Mouse (Mus musculus) gastrocnemius, postnatal 36 days (tissue): ENCODE measurements at regions not wholly inside any gene's neighbourhood (a gene's known extent, or its start where the extent isn't known, plus 50 kb on each side); places are given as distances from the start of the nearest gene placed in this dataset.
"Not testable (repeated sequence)": the region's sequence is repeated elsewhere in the genome, so short reads cannot be mapped to it uniquely, and the experiment has no call there.

ENCODE experiments used
- DNase-seq, 2 experiments: peaks; one replicate each; pipeline ENCODE4 v3.0.0; 2022
- intact Hi-C: fragments of 180-260 bp; cut with DNase I; formaldehyde crosslinking; loops from one replicate; pipeline ENCODE4 v1.15.1; 2025

DNA sequence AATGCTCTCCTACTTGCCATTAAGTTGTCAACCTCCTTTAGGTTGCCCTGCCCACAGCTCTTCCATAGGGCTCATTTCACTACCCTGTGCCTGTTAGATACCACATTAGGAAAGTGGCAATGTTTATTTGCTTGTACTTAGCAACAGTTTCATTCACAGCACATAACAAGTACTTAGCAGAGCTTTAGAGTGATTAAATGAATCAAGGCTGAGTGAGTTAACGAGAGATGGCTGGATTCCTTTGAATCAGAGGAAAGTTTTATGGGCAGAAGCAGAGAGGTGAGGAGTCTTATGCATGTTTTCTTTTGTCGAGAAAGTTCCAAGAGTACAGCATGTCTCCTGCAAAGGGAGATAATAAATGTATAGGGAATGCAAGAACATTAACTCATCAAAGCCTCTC is 60.5 kb downstream of the Ptgs2 start:
- no peak for DNase-seq
- intact Hi-C loops: no loop called here

GRCm38 (mm10) chr1:150164890-150165596 is 65.2 kb downstream of the Ptgs2 start:
- DNase-seq: no peak
- intact Hi-C loops: no loop called here

- intact Hi-C loops: no loop called here
Observed at GRCm38 (mm10) chr1:150165597-150165973, 65.8 kb downstream of the Ptgs2 start.

GRCm38 (mm10) chr1:150167172-150167571 is 67.3 kb downstream of the Ptgs2 start:
- intact Hi-C loops: no loop called here
- no peak for DNase-seq

More at GRCm38 (mm10) chr1:150165597-150165973, 65.8 kb downstream of the Ptgs2 start:
- no peak for DNase-seq

DNA sequence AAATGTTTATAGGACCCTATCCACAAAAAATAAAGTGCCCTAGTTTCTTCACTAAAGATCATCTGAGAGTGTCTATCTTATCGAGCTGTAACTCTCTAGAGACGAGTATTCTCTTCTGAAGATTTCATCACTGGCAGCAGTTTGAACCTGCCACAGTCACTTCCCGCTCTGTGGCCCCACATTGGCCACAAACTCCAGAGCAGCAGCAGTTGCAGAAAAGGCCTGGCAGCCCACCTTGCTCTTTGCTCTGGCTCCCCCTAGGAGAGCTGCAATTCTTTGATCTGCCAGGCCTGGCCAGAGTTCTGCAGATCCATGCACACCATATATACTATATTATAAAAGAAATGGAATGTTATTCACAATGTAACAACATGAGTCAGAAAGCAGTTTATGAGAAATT is 74.4 kb downstream of the Ptgs2 start:
- DNase-seq: no peak
- intact Hi-C loops: no loop called here

- intact Hi-C loops: no loop called here
- no peak for DNase-seq
Observed at GRCm38 (mm10) chr1:150177029-150177740, 77.4 kb downstream of the Ptgs2 start.

GRCm38 (mm10) chr1:150202022-150202421 is 102.2 kb downstream of the Ptgs2 start:
- intact Hi-C loops: no loop called here
- no peak for DNase-seq

DNA sequence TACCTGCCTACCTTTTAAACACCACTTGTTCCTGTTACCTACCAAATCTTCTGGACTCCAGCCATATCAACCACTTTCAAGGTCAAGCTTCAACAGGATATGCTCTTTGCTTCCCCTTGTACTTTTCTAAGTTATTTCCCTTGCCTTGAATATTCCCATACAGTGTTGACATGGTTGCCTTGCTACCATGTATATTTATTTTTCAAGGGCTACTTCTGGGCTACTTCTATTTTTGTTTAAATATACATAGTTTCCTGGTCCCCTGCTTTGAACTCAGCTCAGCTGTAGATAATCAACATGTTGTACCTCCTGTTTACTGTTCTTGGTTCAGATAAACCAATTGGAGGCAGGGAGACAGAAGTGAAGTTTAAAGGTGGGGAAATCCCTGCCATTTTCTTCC is 106.8 kb upstream of the Pdc start:
- intact Hi-C loops: no loop called here
- no peak for DNase-seq

DNA sequence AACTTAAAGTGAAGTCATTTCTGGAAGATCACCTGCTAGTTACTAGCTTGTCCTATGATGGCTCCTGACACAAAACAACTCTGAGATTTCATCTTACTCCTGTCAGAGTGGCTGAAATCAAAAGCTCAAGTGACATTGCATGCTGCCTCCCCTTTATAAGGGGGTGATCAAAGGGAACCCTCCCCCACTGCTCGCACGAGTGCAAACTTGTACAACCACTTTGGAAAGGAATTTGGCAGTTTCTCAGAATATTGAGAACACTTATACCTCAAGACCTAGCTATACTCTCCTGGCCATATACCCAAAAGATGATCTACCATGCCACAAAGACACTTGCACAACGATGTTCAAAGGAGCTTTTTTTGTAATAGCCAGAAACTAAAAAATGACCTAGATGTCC is 102.5 kb upstream of the Pdc start:
- DNase-seq: no peak
- intact Hi-C loops: no loop called here

GRCm38 (mm10) chr1:150218802-150219201 is 100.4 kb upstream of the Pdc start:
- DNase-seq: no peak
- intact Hi-C loops: no loop called here

GRCm38 (mm10) chr1:150225529-150225928 is 93.7 kb upstream of the Pdc start:
- intact Hi-C loops: no loop called here
- no peak for DNase-seq

- DNase-seq, intact Hi-C loops: not testable (repeated sequence)
Observed at GRCm38 (mm10) chr1:150239504-150239903, 79.7 kb upstream of the Pdc start.

DNA sequence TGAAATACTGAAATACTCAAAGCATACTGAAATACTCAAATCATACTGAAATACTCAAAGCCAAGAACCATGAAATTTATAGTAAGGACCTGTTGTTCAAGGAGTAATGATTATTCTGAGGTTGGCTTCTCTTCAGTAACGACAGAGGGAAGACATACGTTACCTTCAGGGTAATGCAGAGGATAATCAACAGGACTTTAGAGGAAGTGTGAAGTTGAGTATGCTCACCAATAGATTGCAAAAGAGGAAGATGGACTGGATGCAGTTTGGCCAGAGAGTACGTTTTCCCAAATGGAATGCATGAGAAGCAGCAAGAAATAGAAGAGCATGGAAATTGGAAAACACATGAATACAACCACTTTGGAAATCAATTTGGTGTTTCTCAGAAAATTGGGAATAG is 79.1 kb upstream of the Pdc start:
- no peak for DNase-seq
- intact Hi-C loops: no loop called here

- DNase-seq: no peak
- intact Hi-C loops: no loop called here
Observed at GRCm38 (mm10) chr1:150241153-150241552, 78.1 kb upstream of the Pdc start.

- DNase-seq: no peak
- intact Hi-C loops: no loop called here
Observed at GRCm38 (mm10) chr1:150242108-150242507, 77.1 kb upstream of the Pdc start.

DNA sequence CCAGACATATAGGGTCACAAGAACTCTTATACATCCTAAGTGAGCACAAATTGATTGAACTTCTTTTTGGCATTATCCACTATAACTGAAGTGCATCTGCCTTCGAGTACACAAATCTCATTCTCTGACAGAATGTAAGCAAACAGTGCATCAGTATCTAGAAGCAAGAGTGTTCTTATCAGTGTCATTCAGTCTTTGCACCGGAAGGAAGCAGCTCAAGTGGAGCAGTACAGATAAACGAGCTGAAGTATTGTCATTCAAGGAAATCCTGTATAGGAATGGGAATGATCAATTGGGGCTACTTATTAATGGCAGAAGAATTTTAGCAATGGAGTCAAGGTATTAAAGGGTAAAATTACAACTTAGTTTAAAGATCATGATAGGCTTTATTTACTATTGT is 74.3 kb upstream of the Pdc start:
- intact Hi-C loops: no loop called here
- no peak for DNase-seq

DNA sequence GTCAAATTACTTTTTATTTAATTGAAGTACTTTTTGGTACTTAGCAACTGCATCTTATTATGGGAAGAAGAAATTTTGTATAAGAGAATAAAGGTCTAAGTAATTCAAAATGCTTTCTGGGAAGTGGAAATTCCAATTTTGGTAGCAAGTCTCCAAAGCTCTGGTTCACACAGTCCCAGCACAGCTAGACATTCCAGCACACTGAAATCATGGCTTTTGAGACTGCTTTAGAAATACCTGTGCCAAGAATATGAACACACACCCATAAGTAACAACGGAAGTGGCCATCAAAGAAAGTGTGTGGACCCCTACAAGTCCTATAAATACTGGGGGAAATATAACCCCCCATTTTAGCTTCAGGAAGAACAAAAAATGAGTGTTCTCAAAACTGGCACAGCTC is 67.8 kb upstream of the Pdc start:
- intact Hi-C loops: no loop called here
- no peak for DNase-seq

DNA sequence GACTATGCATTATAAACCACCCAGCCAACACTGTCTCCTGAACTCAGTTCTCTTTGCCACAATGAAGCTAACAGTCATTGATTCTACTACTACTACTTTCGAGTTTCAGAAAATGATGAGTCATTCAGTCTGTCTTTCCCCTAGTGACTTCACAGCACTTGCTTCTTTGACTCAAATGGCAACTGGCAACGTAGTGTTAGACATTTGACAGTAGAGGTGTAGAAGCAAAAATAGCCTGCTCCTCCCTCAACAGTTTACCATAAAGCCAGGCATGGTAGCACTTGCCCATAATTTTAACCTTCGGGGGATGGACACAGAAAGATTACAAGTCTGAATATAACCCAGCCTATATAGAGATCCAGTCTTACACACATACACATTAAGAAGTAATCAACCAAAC is 67.3 kb upstream of the Pdc start:
- intact Hi-C loops: no loop called here

DNA sequence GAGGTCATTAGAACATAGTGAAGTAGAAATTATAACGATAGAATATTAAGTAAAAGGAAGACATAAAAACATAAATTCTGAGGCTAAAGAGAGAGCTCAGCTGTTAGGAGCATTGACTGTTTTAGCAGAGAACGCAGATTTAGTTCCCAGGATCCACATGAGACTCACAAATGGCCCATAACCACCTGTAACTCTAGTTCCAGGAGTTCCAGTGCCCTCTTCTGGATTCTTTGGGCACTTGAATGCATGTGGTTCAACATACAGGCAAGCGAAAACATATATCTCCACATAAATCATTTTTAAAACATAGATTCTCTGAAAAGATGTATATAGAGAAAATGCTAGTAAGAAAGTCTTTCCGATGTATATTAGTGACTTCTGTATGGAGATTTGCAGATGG is 61.6 kb upstream of the Pdc start:
- DNase-seq: no peak
- intact Hi-C loops: no loop called here

More for the DNA sequence above, 67.3 kb upstream of the Pdc start:
- DNase-seq: no peak

DNA sequence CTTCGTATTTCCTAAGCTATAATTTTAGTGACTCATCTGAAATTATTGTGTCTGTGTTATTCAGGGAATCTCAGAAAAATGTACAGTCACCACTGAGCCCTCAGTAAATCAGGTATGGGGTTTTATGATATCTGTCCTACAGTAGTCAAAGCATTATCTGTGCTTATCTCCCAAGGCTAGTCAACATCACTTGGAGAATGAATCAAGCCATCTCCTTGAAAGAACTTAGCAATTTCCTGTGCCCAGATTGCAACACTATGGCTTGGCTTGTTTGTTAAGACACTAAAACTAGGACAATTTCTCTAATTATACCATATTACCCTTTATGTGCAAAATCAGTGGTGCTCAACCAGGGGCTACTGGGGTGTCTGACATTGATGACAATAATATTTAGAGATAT is 58.9 kb upstream of the Pdc start:
- no peak for DNase-seq
- intact Hi-C loops: loop anchor here (5.0 kb wide), 1 partner anchor 428 kb away; no protein-coding TSS in a partner anchor

DNA sequence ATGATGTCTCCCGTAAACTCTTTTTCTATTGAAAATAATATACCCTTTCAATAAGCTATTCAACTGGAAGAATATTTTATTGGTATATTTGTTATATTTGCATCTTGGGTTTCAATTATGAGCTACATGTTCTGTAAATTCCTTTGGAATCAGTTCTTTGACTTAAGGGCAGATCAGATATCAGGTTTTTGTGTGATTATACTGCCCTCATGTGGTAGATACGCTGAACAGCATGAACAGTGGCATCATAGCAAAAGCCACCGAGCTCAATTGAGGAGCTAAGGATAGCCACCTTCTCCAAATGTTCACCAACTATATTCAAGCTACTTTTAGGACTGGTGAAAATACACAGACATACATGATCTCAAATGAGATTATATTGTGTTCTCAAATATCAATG is 52.7 kb upstream of the Pdc start:
- no peak for DNase-seq
- intact Hi-C loops: no loop called here

- no peak for DNase-seq
- intact Hi-C loops: no loop called here
Observed at GRCm38 (mm10) chr1:150267003-150267402, 52.2 kb upstream of the Pdc start.
